Mouse (Mus musculus) lung, postnatal 0 days (tissue): ENCODE results near the gene Tex19.2.

Experiments used
- CTCF ChIP-seq: IDR thresholded peaks from 2 replicates; pipeline ENCODE4 v1.5.1; 2016; ENCODE audit warnings: antibody characterized with exemption, mild to moderate bottlenecking
- EP300 ChIP-seq: IDR thresholded peaks from 2 replicates; pipeline ENCODE4 v1.6.1; 2016; ENCODE audit warnings: antibody characterized with exemption, mild to moderate bottlenecking, control low read depth

DNA sequence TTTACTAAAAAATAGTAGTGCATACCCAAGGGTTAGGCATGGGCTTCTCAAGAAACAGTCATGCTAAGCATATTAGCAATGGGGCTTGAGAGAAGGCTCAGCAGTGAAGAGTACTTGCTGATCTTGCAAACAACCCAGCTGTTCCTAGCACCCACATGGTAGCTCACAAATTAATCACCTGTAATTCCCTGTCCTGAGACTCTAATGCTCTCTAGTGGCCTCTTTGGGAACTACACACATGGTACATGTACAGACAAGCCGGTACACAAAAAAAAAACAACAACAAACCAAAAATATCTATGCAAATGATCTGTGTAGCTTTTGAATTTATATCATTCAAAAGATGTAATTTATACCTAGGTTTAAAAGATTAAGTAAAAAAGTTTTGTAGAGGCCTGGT, 7.9 kb upstream of the Tex19.2 start:
- TF ChIP-seq EP300 = no peak
- peak; percentile 55 for TF ChIP-seq CTCF
